ENCODE assay signal across 8 mouse cellular contexts in genomic region chr7:130770707-130771106, GRCm38 (mm10). TPM values are rescaled to one million over a fixed set of nuclear protein-coding genes. Genes with fewer than 3 reads are reported as not detected.
DNase-seq lines count a peak whose midpoint lies in the region; ATAC-seq lines count a peak whose summit lies in the region.

No protein-coding gene starts in this region.

- DNase-seq in ES-CJ7 (ENCODE audit: low read depth, low spot score) = peak; percentile 84
- DNase-seq in adrenal gland, postnatal 14 days = peak; percentile 90
- peak; percentile 59 for DNase-seq in embryo, embryonic 11.5 days (ENCODE audit: low read depth, low spot score)
- DNase-seq in heart, postnatal 14 days = peak; percentile 78 to 88
- peak; percentile 64 to 80 for DNase-seq in layer of hippocampus, postnatal 14 days (ENCODE audit: low spot score in 2 of 2)
- DNase-seq in right cerebral cortex, postnatal 4 days = peak; percentile 84
- DNase-seq in yolk sac, embryonic 10.5 days (ENCODE audit: low spot score) = peak; percentile 70

- ATAC-seq in megakaryocyte-erythroid progenitor cell, adult 5-6 weeks (replicated peaks; ENCODE audit: low FRiP score, low TSS enrichment, poor library complexity, severe bottlenecking) = peak; percentile 75

- intact Hi-C loops in heart, postnatal 14 days (cut with DNase I) = loop anchor here (1.0 to 2.0 kb wide), 3 partner anchors 56 to 272 kb away; no protein-coding TSS in a partner anchor

RNA-seq across cellular contexts. Expression of gene Btbd16, which starts 3.2 kb away (rescaled TPM):
- total RNA-seq in adrenal gland, postnatal 14 days (2021) = not detected in 2 replicates
- total RNA-seq in heart, postnatal 14 days (2021) = under 1 TPM in 1 of 2 experiments, not detected in 1; 0.12 TPM
- under 1 TPM; 0.37 to 0.60 TPM for total RNA-seq in layer of hippocampus, postnatal 14 days (2021)
- total RNA-seq in megakaryocyte-erythroid progenitor cell, adult 5-6 weeks (2014; fragmentation: Nextera tagmentation) = 0.12 and 2.7 TPM in 2 replicates
- 0.52 and 5.2 TPM in 2 replicates for total RNA-seq in megakaryocyte-erythroid progenitor cell, adult 5-6 weeks (2017)

Comparison
In these comparisons a context has a peak if more than half of its experiments do, and no peak if none do; other contexts are left out.
1. Peak in every context shown above with its lines: DNase-seq and ATAC-seq.